Mouse (Mus musculus) small intestine, adult 2 months (tissue): ENCODE results near the gene Csde1.

Experiments used
- CTCF ChIP-seq: fragments of 200-500 bp; IDR thresholded peaks from 2 replicates; pipeline ENCODE4 v1.5.1; 2012; ENCODE audit warnings: low read depth, mild to moderate bottlenecking, control low read depth, inconsistent platforms, low read length, moderate library complexity, mixed read lengths; ENCODE audit not compliant: insufficient replicate concordance, insufficient read length; ENCODE audit errors: extremely low read depth
- POLR2A ChIP-seq: fragments of 200-500 bp; IDR thresholded peaks from 2 replicates; pipeline ENCODE4 v1.6.1; 2012; ENCODE audit warnings: low read depth, mild to moderate bottlenecking, control low read depth, inconsistent platforms, low read length, moderate library complexity

GRCm38 (mm10) chr3:103019462-103019861 is 764 bp upstream of the Csde1 start:
- TF ChIP-seq CTCF (no peak), POLR2A (no peak)
